In the genomic region with DNA sequence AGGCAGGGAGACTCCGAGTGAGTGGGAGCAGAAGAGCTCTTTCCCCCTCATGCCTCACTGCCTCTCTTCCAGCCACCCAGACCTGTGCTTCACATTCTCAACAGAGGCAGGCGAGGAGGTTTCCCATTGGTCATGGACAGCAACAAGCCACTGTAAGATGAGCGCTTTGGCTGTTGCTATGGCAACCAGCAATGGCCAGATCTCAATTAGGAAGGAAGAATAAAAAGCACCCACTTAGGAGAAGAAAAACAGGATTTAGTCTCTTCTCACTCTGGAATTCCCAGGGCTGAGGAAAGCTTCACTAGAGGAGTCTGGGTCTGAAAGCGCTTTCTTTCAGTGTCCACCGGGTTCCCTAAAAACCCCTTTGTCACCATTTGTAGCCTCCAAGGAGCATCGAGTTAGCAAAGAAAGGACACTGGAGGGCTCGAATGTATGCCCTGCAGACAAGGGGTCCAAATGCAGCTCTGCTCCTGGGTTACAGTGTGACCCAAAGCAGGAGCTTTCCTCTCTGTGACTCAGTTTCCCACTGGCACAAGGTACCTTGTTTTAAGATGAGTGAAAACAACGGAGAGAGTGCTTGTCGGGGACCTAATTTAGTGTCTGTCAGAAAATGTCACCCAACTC, we compare ENCODE assay signal across 7 mouse cellular contexts. TPM values are rescaled to one million over a fixed set of nuclear protein-coding genes. Genes with fewer than 3 reads are reported as not detected.
DNase-seq lines count a peak whose midpoint lies in the region; ATAC-seq and TF ChIP-seq lines count a peak whose summit lies in the region.

No protein-coding gene starts in this region.

- H3K4me2 ChIP-seq in hindbrain, embryonic 16.5 days (ENCODE audit: low read length): peak overlapping the region; percentile 29

- peak overlapping the region; percentile 39; the same call in 1 of the 2 replicates for H3K9ac ChIP-seq in hindbrain, embryonic 16.5 days (ENCODE audit: low read depth, low read length)

- WGBS in hindbrain, embryonic 16.5 days: 8% methylated on average over 9 of the region's 9 CpGs
- WGBS in midbrain, embryonic 10.5 days: 15% methylated on average over 9 of the region's 9 CpGs

- H3K4me1 ChIP-seq in hindbrain, embryonic 16.5 days (ENCODE audit: control insufficient read depth, insufficient read depth, low read depth, low read length): peaks cover 24% of the 10 kb centered on the region
- H3K4me1 ChIP-seq in midbrain, embryonic 10.5 days: peaks cover 45% of the 10 kb centered on the region

- no peaks in the 10 kb centered on the region for H3K27me3 ChIP-seq in hindbrain, embryonic 16.5 days (replicated peaks; ENCODE audit: control insufficient read depth, insufficient read depth, low read length)
- 0 out of 2 replicates have a peak, but pooled peaks cover 5% of the 10 kb centered on the region for H3K27me3 ChIP-seq in midbrain, embryonic 10.5 days (ENCODE audit: low read depth, poor library complexity, severe bottlenecking)

- H3K27ac ChIP-seq in hindbrain, embryonic 16.5 days (ENCODE audit: low read depth, low read length): peak overlapping the region; percentile 86
- H3K27ac ChIP-seq in midbrain, embryonic 10.5 days (replicated peaks): peak overlapping the region; percentile 90

- peak; percentile 98 for DNase-seq in brain, embryonic 14.5 days (ENCODE audit: low read depth)
- peak; percentile 80 for DNase-seq in embryo, embryonic 9.5 days (ENCODE audit: extremely low spot score)
- DNase-seq in midbrain, embryonic 10.5 days (ENCODE audit: low spot score): peak; percentile 86
- DNase-seq in telencephalon, adult 2 months (ENCODE audit: low read depth, low spot score): peak; percentile 90
- no peak for DNase-seq in B cell, adult 2 months

- H3K4me3 ChIP-seq in hindbrain, embryonic 16.5 days (ENCODE audit: low read length): no peak overlapping the region
- H3K4me3 ChIP-seq in midbrain, embryonic 10.5 days: peak overlapping the region; percentile 33

- H3K9me3 ChIP-seq in hindbrain, embryonic 16.5 days (ENCODE audit: control insufficient read depth, low read length): no peaks in the 10 kb centered on the region
- H3K9me3 ChIP-seq in midbrain, embryonic 10.5 days (replicated peaks): no peaks in the 10 kb centered on the region

- no peak for TF ChIP-seq CTCF in brain, embryonic 14.5 days (IDR thresholded peaks at IDR 0.05; ENCODE audit: borderline replicate concordance, extremely low read depth, insufficient read depth, insufficient read length)

- peak; percentile 92 for ATAC-seq in hindbrain, embryonic 16.5 days
- no peak for ATAC-seq in megakaryocyte, adult 5-6 weeks (ENCODE audit: poor library complexity, severe bottlenecking)

- 0 out of 2 replicates have a peak, but pooled peaks cover 4% of the 10 kb centered on the region for H3K36me3 ChIP-seq in hindbrain, embryonic 16.5 days (ENCODE audit: control insufficient read depth, insufficient read depth, low read length)
- H3K36me3 ChIP-seq in midbrain, embryonic 10.5 days: peaks cover 50% of the 10 kb centered on the region

- TF ChIP-seq POLR2A in brain, embryonic 14.5 days (IDR thresholded peaks at IDR 0.05; ENCODE audit: borderline replicate concordance, extremely low read depth, insufficient read depth, insufficient read length, poor library complexity, severe bottlenecking): no peak

RNA-seq across cellular contexts. Expression of gene Rars, which starts 30.8 kb away (rescaled TPM):
- 56.4 and 57.1 TPM in 2 replicates for polyA plus RNA-seq in brain, embryonic 14.5 days (2012; rRNA removed)
- 64.9 and 70.3 TPM in 2 replicates for polyA plus RNA-seq in hindbrain, embryonic 16.5 days (2015; fragmentation: Nextera tagmentation; extraction: Ambion mirVana)
- polyA plus RNA-seq in midbrain, embryonic 10.5 days (2016; fragmentation: Nextera tagmentation; extraction: Ambion mirVana): 105 and 118 TPM in 2 replicates
- total RNA-seq in megakaryocyte, adult 5-6 weeks (2015): 60.7 and 63.5 TPM in 2 replicates
- total RNA-seq in megakaryocyte, adult 5-6 weeks (2017): 52.0 and 60.3 TPM in 2 replicates

Comparison
In these comparisons a context has a peak if more than half of its experiments do, and no peak if none do; other contexts are left out.
1. DNase-seq: peak in brain, embryonic 14.5 days (single experiment), embryo, embryonic 9.5 days (single experiment), midbrain, embryonic 10.5 days (single experiment) and telencephalon, adult 2 months (single experiment); none in B cell, adult 2 months (0 of 2).